Mouse (Mus musculus): ENCODE data around the gene Tuba1c.

DNA sequence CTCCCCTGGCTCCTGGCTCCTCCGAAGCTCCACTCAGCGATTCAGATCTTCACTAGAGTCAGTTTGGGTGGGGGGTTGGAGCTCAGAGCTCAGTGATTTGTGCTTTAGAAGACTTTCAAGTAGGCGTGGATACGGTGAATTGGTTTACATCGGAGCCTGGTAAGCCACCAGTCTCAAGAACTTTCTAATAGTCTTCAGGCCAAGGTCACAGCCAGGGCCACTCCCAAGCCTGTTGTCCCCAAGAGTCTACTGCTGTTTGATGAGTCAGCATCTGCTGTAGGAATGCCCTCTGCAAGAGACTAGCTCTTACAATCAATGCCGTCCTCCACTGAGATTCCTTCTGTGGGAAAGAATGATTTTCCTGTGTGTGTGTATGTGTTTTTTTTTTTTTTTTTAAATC, 47.6 kb upstream of the Tuba1c start:
- no peak for TF ChIP-seq TAL1 (IDR thresholded peaks at IDR 0.05; ENCODE audit: low read length)
- no peak for TF ChIP-seq GATA1 (IDR thresholded peaks at IDR 0.05; ENCODE audit: low read length)

Measured in erythroblast, embryonic 14.5 days (primary cell).